Mouse (Mus musculus): ENCODE results near the gene Bloc1s3. TPM values are rescaled to one million over a fixed set of nuclear protein-coding genes. Genes with fewer than 3 reads are reported as not detected.

Gene Bloc1s3
- polyA plus RNA-seq, 1 experiment = 3.7 TPM

DNA sequence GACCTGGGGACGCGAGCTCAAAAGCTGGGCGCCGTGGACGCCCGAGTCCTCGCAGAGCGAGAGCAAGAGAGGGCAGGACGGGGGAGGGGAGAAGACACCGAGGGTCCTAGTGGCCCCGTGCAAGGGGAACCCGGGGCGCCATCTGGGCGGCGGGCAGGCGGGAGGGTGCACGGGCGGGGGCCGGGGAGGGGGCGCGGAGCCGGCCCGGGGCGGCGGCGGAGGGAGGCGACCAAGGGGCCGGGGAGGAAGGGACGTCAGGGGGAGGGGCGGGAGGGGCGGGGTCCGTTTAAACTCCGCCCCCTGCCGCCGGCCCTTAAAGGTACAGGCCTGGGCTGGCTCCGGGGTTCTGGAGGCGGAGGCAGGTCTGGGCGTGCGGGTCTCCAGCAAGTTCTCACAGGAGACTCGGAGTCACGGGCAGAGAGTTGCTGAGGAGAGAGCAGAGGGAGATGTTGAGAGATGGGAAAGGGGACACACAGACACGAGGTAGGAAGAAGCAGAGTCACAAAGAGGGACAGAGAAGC, 49.5 kb downstream of the Bloc1s3 start, which contains the start of gene Mark4:
TSS of gene Mark4 (minus strand) at position 231 of the 521 bp plus-strand sequence.
- H3K36me3 ChIP-seq (ENCODE audit: control insufficient read depth, insufficient read depth, low read length) = no peaks in the 10 kb centered on the region
- peaks cover 18% of the 10 kb centered on the region for H3K4me1 ChIP-seq (ENCODE audit: control insufficient read depth, insufficient read depth, low read length)
- peak within 1 kb of the TSS; percentile 89 for H3K4me3 ChIP-seq (ENCODE audit: control insufficient read depth, low read depth, low read length)
- H3K27ac ChIP-seq (ENCODE audit: control insufficient read depth, insufficient read depth, low read depth, low read length) = peak within 1 kb of the TSS; percentile 85
- TF ChIP-seq POLR2A (IDR thresholded peaks at IDR 0.05; ENCODE audit: control insufficient read depth, low read depth, low read length) (peak; percentile 72), CTCF (IDR thresholded peaks at IDR 0.05; ENCODE audit: control insufficient read depth, insufficient read depth, insufficient replicate concordance, low read depth, low read length) (no peak)
- no peaks in the 10 kb centered on the region for H3K27me3 ChIP-seq (ENCODE audit: control insufficient read depth, insufficient read depth, low read length)

DNA sequence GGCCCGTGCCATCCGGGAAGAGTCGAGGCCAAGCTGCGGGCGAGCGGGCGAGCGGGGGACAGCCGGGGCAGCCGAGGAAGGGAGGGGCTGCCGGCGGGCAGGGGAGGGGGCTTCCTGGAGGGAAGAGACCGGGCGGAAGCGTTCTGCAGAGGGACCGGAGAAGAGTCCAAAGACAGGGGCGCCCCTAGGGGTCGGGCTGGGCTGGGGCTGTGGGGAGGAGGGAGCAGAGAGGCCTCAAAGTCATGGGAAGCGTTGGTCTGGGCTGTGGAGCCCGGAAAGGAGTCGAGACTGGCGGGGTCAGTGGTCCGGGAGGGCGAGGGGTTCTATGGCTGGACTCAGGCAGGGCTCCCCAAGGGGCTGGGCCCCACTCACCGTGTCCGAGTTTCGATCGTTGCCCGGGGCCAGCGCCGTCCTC, 50.1 kb downstream of the Bloc1s3 start:
- Histone ChIP-seq H3K27me3 (ENCODE audit: control insufficient read depth, insufficient read depth, low read length) (no peaks in the 10 kb centered on the region), H3K4me3 (ENCODE audit: control insufficient read depth, low read depth, low read length) (peak overlapping the region; percentile 89), H3K36me3 (ENCODE audit: control insufficient read depth, insufficient read depth, low read length) (no peaks in the 10 kb centered on the region), H3K27ac (ENCODE audit: control insufficient read depth, insufficient read depth, low read depth, low read length) (peak overlapping the region; percentile 52; the same call in 1 of the 2 replicates), H3K4me1 (ENCODE audit: control insufficient read depth, insufficient read depth, low read length) (peaks cover 18% of the 10 kb centered on the region)
- TF ChIP-seq POLR2A (IDR thresholded peaks at IDR 0.05; ENCODE audit: control insufficient read depth, low read depth, low read length) (no peak), CTCF (IDR thresholded peaks at IDR 0.05; ENCODE audit: control insufficient read depth, insufficient read depth, insufficient replicate concordance, low read depth, low read length) (0 out of 2 replicates have a peak, but pooled peaks have one; percentile 2)

DNA sequence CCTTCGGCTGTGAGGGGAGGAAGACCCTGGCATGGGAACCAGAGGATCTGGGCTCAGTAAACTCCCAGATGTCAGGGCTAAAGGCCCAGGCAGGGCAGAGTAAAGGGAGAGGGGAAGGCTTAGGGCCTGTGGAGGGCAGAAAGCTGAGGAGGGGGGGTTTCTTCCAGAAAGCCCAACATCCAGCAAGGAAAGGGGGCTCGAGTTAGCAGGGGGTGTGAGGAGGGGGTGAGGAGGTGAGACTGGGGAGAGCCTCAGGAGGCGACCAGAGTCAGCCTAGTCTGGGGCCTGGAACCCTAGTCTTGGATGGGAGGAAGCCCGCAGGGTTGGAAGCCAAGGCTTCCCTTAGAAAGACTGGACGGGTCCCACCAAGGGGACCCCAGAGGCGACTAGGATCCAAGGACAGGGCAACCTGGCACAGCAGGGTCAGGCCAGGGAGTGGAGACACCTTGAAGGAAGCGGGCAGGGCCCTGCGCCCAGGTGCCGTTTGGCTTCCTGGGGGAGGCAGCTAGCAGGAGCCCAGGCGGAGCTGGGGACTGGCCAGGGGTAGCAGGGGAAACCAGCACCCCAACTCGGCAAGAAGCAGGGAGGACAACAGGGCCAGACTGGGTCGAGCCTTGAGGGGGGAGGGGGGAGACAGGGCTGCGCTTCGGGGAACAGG, 50.6 kb downstream of the Bloc1s3 start:
- Histone ChIP-seq H3K27me3 (ENCODE audit: control insufficient read depth, insufficient read depth, low read length) (no peaks in the 10 kb centered on the region), H3K36me3 (ENCODE audit: control insufficient read depth, insufficient read depth, low read length) (no peaks in the 10 kb centered on the region), H3K27ac (ENCODE audit: control insufficient read depth, insufficient read depth, low read depth, low read length) (peak overlapping the region; percentile 48; the same call in 1 of the 2 replicates), H3K4me1 (ENCODE audit: control insufficient read depth, insufficient read depth, low read length) (peaks cover 18% of the 10 kb centered on the region), H3K4me3 (ENCODE audit: control insufficient read depth, low read depth, low read length) (peak overlapping the region; percentile 89)
- no peak for TF ChIP-seq CTCF (IDR thresholded peaks at IDR 0.05; ENCODE audit: control insufficient read depth, insufficient read depth, insufficient replicate concordance, low read depth, low read length)
- TF ChIP-seq POLR2A (IDR thresholded peaks at IDR 0.05; ENCODE audit: control insufficient read depth, low read depth, low read length) = no peak

DNA sequence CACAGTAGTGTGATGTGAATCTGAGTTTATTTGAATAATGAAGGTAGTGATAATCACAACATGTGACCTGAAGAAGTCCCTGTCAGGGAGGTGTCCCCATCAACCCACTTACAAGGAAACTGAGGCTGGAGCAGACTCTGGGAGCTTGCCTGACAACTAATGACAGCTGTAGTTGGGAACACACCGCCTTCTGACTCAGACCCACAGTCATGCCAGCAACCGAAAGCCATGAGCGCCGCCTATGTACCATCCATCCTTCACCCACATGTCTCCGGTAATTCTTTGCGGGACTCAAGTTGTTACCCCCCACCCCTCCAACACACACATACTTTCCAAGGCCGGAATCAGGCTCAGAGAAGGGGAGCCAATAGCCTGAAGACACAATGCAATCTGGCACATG, 51.5 kb downstream of the Bloc1s3 start:
- H3K36me3 ChIP-seq (ENCODE audit: control insufficient read depth, insufficient read depth, low read length) = no peaks in the 10 kb centered on the region
- H3K27ac ChIP-seq (ENCODE audit: control insufficient read depth, insufficient read depth, low read depth, low read length) = peak overlapping the region; percentile 59
- no peaks in the 10 kb centered on the region for H3K27me3 ChIP-seq (ENCODE audit: control insufficient read depth, insufficient read depth, low read length)
- peak overlapping the region; percentile 19 for H3K4me3 ChIP-seq (ENCODE audit: control insufficient read depth, low read depth, low read length)
- peaks cover 18% of the 10 kb centered on the region for H3K4me1 ChIP-seq (ENCODE audit: control insufficient read depth, insufficient read depth, low read length)
- TF ChIP-seq POLR2A (IDR thresholded peaks at IDR 0.05; ENCODE audit: control insufficient read depth, low read depth, low read length) = no peak
- no peak for TF ChIP-seq CTCF (IDR thresholded peaks at IDR 0.05; ENCODE audit: control insufficient read depth, insufficient read depth, insufficient replicate concordance, low read depth, low read length)

DNA sequence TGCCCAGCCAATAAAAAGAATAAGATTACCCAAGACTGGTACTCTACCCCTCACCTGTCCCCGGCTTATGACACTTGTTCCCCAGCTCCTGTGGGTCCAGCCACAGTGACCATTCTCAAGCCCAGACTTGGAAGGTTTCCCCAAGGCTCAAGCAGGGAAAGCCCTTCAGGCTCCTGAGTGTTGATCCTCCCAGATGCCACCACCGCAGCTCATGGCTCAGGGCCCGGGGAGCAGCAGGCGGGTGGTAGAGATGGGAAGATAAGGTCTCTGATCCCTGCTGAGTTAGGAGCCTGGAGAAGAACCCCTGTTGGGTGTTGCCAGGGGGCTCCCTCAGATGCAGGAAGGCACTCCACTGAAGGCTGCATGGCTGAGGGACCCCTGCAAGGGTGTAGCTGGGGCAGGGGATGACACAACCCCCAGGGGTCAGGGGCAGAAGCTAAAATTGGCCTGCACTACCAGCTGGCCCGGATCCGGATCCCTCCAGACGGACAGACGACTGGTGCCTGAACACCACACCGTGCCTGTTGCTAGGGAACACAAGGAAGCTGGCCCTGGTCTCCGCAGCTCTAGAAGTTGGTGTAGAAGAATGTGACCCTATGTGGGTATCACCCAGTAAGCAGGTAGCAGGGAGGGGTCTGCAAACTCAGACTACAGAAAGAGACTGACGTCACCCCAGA, 52.2 kb downstream of the Bloc1s3 start:
- TF ChIP-seq CTCF (IDR thresholded peaks at IDR 0.05; ENCODE audit: control insufficient read depth, insufficient read depth, insufficient replicate concordance, low read depth, low read length) (no peak), POLR2A (IDR thresholded peaks at IDR 0.05; ENCODE audit: control insufficient read depth, low read depth, low read length) (no peak)
- no peaks in the 10 kb centered on the region for H3K36me3 ChIP-seq (ENCODE audit: control insufficient read depth, insufficient read depth, low read length)
- peaks cover 18% of the 10 kb centered on the region for H3K4me1 ChIP-seq (ENCODE audit: control insufficient read depth, insufficient read depth, low read length)
- no peaks in the 10 kb centered on the region for H3K27me3 ChIP-seq (ENCODE audit: control insufficient read depth, insufficient read depth, low read length)
- peak overlapping the region; percentile 32; the same call in 1 of the 2 replicates for H3K27ac ChIP-seq (ENCODE audit: control insufficient read depth, insufficient read depth, low read depth, low read length)
- no peak overlapping the region for H3K4me3 ChIP-seq (ENCODE audit: control insufficient read depth, low read depth, low read length)

DNA sequence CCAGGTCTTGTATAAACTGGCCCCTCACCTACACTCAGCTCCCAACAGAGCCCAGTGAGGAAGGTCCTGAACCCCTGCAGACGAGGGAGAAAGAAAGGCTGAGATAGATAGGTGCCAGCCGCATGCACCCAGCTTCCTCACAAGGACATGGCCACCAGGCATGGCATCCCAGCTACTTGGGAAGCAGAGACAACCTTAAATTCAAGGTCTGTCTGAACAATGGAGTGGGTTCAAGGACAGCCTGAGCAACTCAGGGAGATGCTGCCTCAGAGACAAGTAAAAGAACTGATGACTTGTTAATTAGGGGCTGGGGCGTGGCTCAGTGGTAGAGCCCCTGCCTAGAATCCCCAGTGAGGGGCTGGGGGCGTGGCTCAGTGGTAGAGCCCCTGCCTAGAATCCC, 53.0 kb downstream of the Bloc1s3 start:
- no peak for TF ChIP-seq CTCF (IDR thresholded peaks at IDR 0.05; ENCODE audit: control insufficient read depth, insufficient read depth, insufficient replicate concordance, low read depth, low read length)
- Histone ChIP-seq H3K27ac (ENCODE audit: control insufficient read depth, insufficient read depth, low read depth, low read length) (no peak overlapping the region), H3K27me3 (ENCODE audit: control insufficient read depth, insufficient read depth, low read length) (no peaks in the 10 kb centered on the region)

More for the DNA sequence above, 53.0 kb downstream of the Bloc1s3 start:
- peaks cover 18% of the 10 kb centered on the region for H3K4me1 ChIP-seq (ENCODE audit: control insufficient read depth, insufficient read depth, low read length)
- no peaks in the 10 kb centered on the region for H3K36me3 ChIP-seq (ENCODE audit: control insufficient read depth, insufficient read depth, low read length)
- no peak overlapping the region for H3K4me3 ChIP-seq (ENCODE audit: control insufficient read depth, low read depth, low read length)

Other genes starting within 250 kb of the Bloc1s3 start
- 42.4 and 44.7 TPM in 2 replicates for gene Vasp, start 236.6 kb downstream of the Bloc1s3 start, polyA plus RNA-seq (2012; rRNA removed)
- gene Ppm1n, start 228.3 kb downstream of the Bloc1s3 start, polyA plus RNA-seq (2012; rRNA removed) = 0.20 and 0.30 TPM in 2 replicates
- gene Rtn2, start 225.7 kb downstream of the Bloc1s3 start, polyA plus RNA-seq (2012; rRNA removed) = 15.6 and 17.4 TPM in 2 replicates
- 3.9 and 4.1 TPM in 2 replicates for gene Fosb, start 198.3 kb downstream of the Bloc1s3 start, polyA plus RNA-seq (2012; rRNA removed)
- 50.1 and 66.6 TPM in 2 replicates for gene Ercc1, start 163.6 kb downstream of the Bloc1s3 start, polyA plus RNA-seq (2012; rRNA removed)
- 2.8 and 3.2 TPM in 2 replicates for gene Cd3eap, start 148.9 kb downstream of the Bloc1s3 start, polyA plus RNA-seq (2012; rRNA removed)
- 49.5 and 71.4 TPM in 2 replicates for gene Ppp1r13l, start 148.6 kb downstream of the Bloc1s3 start, polyA plus RNA-seq (2012; rRNA removed)
- 50.6 and 53.3 TPM in 2 replicates for gene Ercc2, start 126.4 kb downstream of the Bloc1s3 start, polyA plus RNA-seq (2012; rRNA removed)
- gene Klc3, start 104.3 kb downstream of the Bloc1s3 start, polyA plus RNA-seq (2012; rRNA removed) = 33.3 and 39.9 TPM in 2 replicates
- 2.4 and 8.7 TPM in 2 replicates for gene Ckm, start 103.6 kb downstream of the Bloc1s3 start, polyA plus RNA-seq (2012; rRNA removed)
- 13.2 and 14.1 TPM in 2 replicates for gene Mark4, start 49.5 kb downstream of the Bloc1s3 start, polyA plus RNA-seq (2012; rRNA removed)
- gene Exoc3l2, start 45.0 kb downstream of the Bloc1s3 start, polyA plus RNA-seq (2012; rRNA removed) = 26.1 and 27.2 TPM in 2 replicates
- gene Trappc6a, start within 50 bp of the Bloc1s3 start, polyA plus RNA-seq (2012; rRNA removed) = 61.1 and 62.1 TPM in 2 replicates
- gene Nkpd1, start 9.5 kb upstream of the Bloc1s3 start, polyA plus RNA-seq (2012; rRNA removed) = 5.6 and 6.9 TPM in 2 replicates
- gene Ppp1r37, start 54.7 kb upstream of the Bloc1s3 start, polyA plus RNA-seq (2012; rRNA removed) = 37.3 and 48.4 TPM in 2 replicates
- 7.0 and 10.5 TPM in 2 replicates for gene Zfp296, start 68.9 kb upstream of the Bloc1s3 start, polyA plus RNA-seq (2012; rRNA removed)
- gene Gemin7, start 69.2 kb upstream of the Bloc1s3 start, polyA plus RNA-seq (2012; rRNA removed) = 64.1 and 68.2 TPM in 2 replicates
- 93.7 and 99.3 TPM in 2 replicates for gene Clasrp, start 96.1 kb upstream of the Bloc1s3 start, polyA plus RNA-seq (2012; rRNA removed)
- 4.1 and 5.1 TPM in 2 replicates for gene Relb, start 121.1 kb upstream of the Bloc1s3 start, polyA plus RNA-seq (2012; rRNA removed)
- 81.1 and 85.6 TPM in 2 replicates for gene Clptm1, start 156.7 kb upstream of the Bloc1s3 start, polyA plus RNA-seq (2012; rRNA removed)
- gene Apoc2, start 169.6 kb upstream of the Bloc1s3 start, polyA plus RNA-seq (2012; rRNA removed) = 0.38 and 0.47 TPM in 2 replicates
- gene Gm44805, start 173.1 kb upstream of the Bloc1s3 start, polyA plus RNA-seq (2012; rRNA removed) = not detected in 2 replicates
- gene Apoc4, start 173.1 kb upstream of the Bloc1s3 start, polyA plus RNA-seq (2012; rRNA removed) = not detected in 2 replicates
- gene Apoc1, start 184.3 kb upstream of the Bloc1s3 start, polyA plus RNA-seq (2012; rRNA removed) = 17.3 and 21.1 TPM in 2 replicates
- 122 and 180 TPM in 2 replicates for gene Apoe, start 190.8 kb upstream of the Bloc1s3 start, polyA plus RNA-seq (2012; rRNA removed)
- gene Tomm40, start 207.1 kb upstream of the Bloc1s3 start, polyA plus RNA-seq (2012; rRNA removed) = 36.8 and 38.3 TPM in 2 replicates
- gene Nectin2, start 242.1 kb upstream of the Bloc1s3 start, polyA plus RNA-seq (2012; rRNA removed) = 69.1 and 71.8 TPM in 2 replicates

Measured in testis, adult 2 months (tissue).